Mouse (Mus musculus) small intestine, adult 2 months (tissue): ENCODE results near the gene Mrgprb1. TPM values are rescaled to one million over a fixed set of nuclear protein-coding genes. Genes with fewer than 3 reads are reported as not detected.
"Not testable (repeated sequence)": the region's sequence is repeated elsewhere in the genome, so short reads cannot be mapped to it uniquely, and the experiment has no call there.

ENCODE experiments used
- H3K27ac ChIP-seq: fragments of 200-500 bp; 2 replicates; pipeline ENCODE4 v1.5.1; 2012; ENCODE audit warnings: low read depth, low read length, control low read depth, inconsistent platforms; ENCODE audit not compliant: insufficient read depth
- H3K27me3 ChIP-seq: fragments of 200-500 bp; 2 replicates; pipeline ENCODE4 v1.6.1; 2012; ENCODE audit warnings: mild to moderate bottlenecking, moderate library complexity, low read length, inconsistent platforms; ENCODE audit not compliant: control insufficient read depth, insufficient read depth
- H3K36me3 ChIP-seq: fragments of 200-500 bp; 2 replicates; pipeline ENCODE4 v1.6.1; 2012; ENCODE audit warnings: mild to moderate bottlenecking, low read length, control low read depth, inconsistent platforms; ENCODE audit not compliant: control insufficient read depth, insufficient read depth
- H3K4me1 ChIP-seq: fragments of 200-500 bp; 2 replicates; pipeline ENCODE4 v1.6.1; 2012; ENCODE audit warnings: low read length, inconsistent platforms, mixed read lengths; ENCODE audit not compliant: control insufficient read depth, insufficient read depth, insufficient read length
- H3K4me3 ChIP-seq: fragments of 200-500 bp; 2 replicates; pipeline ENCODE4 v1.5.1; 2012; ENCODE audit warnings: low read depth, mild to moderate bottlenecking, control low read depth, inconsistent platforms, low read length, moderate library complexity
- CTCF ChIP-seq: fragments of 200-500 bp; IDR thresholded peaks from 2 replicates; pipeline ENCODE4 v1.5.1; 2012; ENCODE audit warnings: low read depth, mild to moderate bottlenecking, control low read depth, inconsistent platforms, low read length, moderate library complexity, mixed read lengths; ENCODE audit not compliant: insufficient replicate concordance, insufficient read length; ENCODE audit errors: extremely low read depth
- POLR2A ChIP-seq: fragments of 200-500 bp; IDR thresholded peaks from 2 replicates; pipeline ENCODE4 v1.6.1; 2012; ENCODE audit warnings: low read depth, mild to moderate bottlenecking, control low read depth, inconsistent platforms, low read length, moderate library complexity
- WGBS: fragments of 180-500 bp; shearing (Covaris S2); methylation state at CpG from one replicate; pipeline ENCODE4 v1.1.7; 2018; 5-methylcytosine and 5-hydroxymethylcytosine counted together
- polyA plus RNA-seq: library from polyadenylated mRNA; depleted of rRNA; stranded (reverse); fragments of >200 nt; gene quantifications from 2 replicates; pipeline ENCODE4 v1.2.3, GENCODE M21; 2012; rRNA removed

Gene Mrgprb1
- polyA plus RNA-seq, result 0.04 TPM in 1 of 2 replicates, not detected in the other

DNA sequence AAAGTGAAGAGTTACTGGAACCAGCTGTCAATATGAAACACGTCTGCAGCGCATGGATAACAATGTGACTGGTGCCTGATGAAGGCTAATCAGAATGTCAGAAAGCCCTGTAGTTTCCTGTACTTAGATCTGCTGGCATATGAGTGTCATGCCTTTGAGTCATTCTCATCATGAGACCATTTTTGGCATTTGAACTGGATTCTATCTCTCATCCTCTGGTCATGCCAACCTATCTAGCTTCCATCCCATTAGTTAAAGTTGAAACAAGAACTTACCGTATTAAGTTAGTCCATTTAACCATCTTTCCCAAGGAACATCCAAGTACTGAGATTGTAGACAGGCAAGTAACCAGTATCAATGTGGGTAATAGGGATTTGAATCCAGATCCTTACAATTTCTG lies at the start of gene Mrgprb1:
Gene Mrgprb1, minus strand, starts transcription at position 101 of the 400 bp plus-strand sequence.
- 80% methylated on average over 3 of the region's 3 CpGs for WGBS
- Histone ChIP-seq H3K4me3 (no peak within 1 kb of the TSS), H3K27ac (no peak within 1 kb of the TSS), H3K27me3 (no peaks in the 10 kb centered on the region), H3K36me3 (no peaks in the 10 kb centered on the region), H3K4me1 (no peaks in the 10 kb centered on the region)
- TF ChIP-seq CTCF (no peak), POLR2A (no peak)

DNA sequence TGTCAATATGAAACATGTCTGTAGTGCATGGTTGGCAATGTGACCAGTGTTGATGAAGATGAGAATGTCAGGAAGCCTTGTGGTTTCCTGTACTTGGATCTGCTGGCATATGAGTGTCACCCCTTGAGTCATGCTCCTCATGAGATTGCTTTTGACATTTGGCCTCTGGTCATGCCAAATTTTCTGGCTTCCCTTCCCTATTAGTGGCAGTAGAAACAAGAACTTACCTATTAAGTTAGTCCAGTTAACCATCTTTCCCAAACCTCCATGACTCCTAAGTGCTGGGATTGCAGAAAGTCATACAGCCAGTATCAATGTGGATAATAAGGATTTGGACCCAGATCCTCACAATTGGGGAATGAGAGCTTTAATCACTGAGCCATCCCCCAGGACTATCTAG lies 43.1 kb upstream of the Mrgprb1 start, which contains the start of gene Mrgprx2:
Gene Mrgprx2, minus strand, starts transcription at position 101 of the 400 bp plus-strand sequence.
- Histone ChIP-seq H3K4me1 (no peaks in the 10 kb centered on the region), H3K4me3 (no peak within 1 kb of the TSS), H3K27ac (no peak within 1 kb of the TSS), H3K27me3 (no peaks in the 10 kb centered on the region), H3K36me3 (no peaks in the 10 kb centered on the region)
- TF ChIP-seq POLR2A (no peak), CTCF (no peak)

DNA sequence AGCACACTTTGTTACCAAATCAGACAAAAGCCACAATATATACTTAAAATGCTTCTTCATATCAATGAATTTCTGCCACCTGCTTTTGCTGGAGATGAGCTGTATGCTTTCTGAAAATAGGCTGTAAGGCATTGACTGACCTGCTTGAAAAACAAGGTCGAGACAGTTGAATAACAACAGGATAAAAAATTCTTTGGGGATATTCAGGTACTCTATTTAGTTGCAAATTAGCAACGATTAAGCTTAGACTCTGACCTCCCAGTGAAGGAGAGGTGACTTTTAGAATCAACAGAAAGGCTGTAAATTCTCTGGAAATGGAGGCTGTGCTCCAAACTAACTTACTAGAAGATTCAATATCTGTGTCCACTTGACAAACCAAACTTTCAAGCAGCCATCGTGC lies 19.6 kb downstream of the Mrgprb1 start:
- Histone ChIP-seq H3K4me3 (no peak overlapping the region), H3K36me3 (no peaks in the 10 kb centered on the region), H3K27me3 (no peaks in the 10 kb centered on the region), H3K4me1 (no peaks in the 10 kb centered on the region), H3K27ac (no peak overlapping the region)
- TF ChIP-seq CTCF (no peak), POLR2A (no peak)
- WGBS, result 37% methylated on average over 3 of the region's 3 CpGs

DNA sequence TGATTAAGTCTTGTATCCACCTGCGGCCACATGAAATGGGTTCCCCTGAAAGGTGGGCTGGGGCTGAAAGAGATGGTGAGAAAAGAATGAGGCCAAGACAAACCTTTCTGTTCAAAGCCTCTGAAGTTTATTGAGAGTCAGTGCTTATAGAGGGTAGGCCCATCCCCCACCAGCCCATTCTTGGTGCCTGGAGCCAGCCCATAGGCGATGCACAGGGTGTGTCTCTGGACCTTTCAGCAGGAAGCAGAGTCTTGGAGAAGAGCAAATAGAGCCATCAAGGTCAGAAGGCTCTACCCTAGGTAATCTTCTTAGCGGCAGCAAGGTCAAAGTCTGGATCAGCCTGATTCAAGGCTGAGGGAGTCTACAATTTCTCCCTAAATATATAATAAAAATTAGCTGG lies 20.2 kb downstream of the Mrgprb1 start:
- WGBS, result 74% methylated on average over 3 of the region's 3 CpGs
- H3K4me3 ChIP-seq, H3K27ac ChIP-seq, H3K27me3 ChIP-seq, H3K36me3 ChIP-seq, H3K4me1 ChIP-seq: not testable (repeated sequence)

Other genes with a start within 250 kb of the Mrgprb1 start
- gene Mrgprb8, start 67.8 kb downstream of the Mrgprb1 start, polyA plus RNA-seq, result not detected in 2 replicates
- not detected in 2 replicates for gene Mrgprx2, start 43.0 kb upstream of the Mrgprb1 start, polyA plus RNA-seq
- gene Mrgprb2, start 101.7 kb upstream of the Mrgprb1 start, polyA plus RNA-seq, result not detected in 2 replicates
- gene Mrgprb3, start 187.5 kb upstream of the Mrgprb1 start, polyA plus RNA-seq, result not detected in 2 replicates